ENCODE assay signal across 8 mouse cellular contexts in genomic region chr12:84616977-84617630, GRCm38 (mm10). TPM values are rescaled to one million over a fixed set of nuclear protein-coding genes. Genes with fewer than 3 reads are reported as not detected.
DNase-seq lines count a peak whose midpoint lies in the region; ATAC-seq and TF ChIP-seq lines count a peak whose summit lies in the region.

Gene Abcd4, minus strand, starts transcription at chr12:84617413.

- no peaks in the 10 kb centered on the region for H3K27me3 ChIP-seq in heart, embryonic 12.5 days (replicated peaks)
- no peaks in the 10 kb centered on the region for H3K27me3 ChIP-seq in kidney, postnatal 0 days (ENCODE audit: insufficient read depth, low read length)
- no peaks in the 10 kb centered on the region for H3K27me3 ChIP-seq in liver, embryonic 11.5 days (replicated peaks; ENCODE audit: control insufficient read depth, insufficient read depth, low read length)
- H3K27me3 ChIP-seq in stomach, embryonic 14.5 days (ENCODE audit: control insufficient read depth, insufficient read depth, low read length): no peaks in the 10 kb centered on the region

- ATAC-seq in erythroid progenitor cell, adult 5-6 weeks (replicated peaks; ENCODE audit: low FRiP score, poor library complexity, severe bottlenecking): peak; percentile 99
- peak; percentile 97 for ATAC-seq in heart, embryonic 12.5 days (ENCODE audit: insufficient number of reproducible peaks, low FRiP score)
- ATAC-seq in kidney, postnatal 0 days (replicated peaks; ENCODE audit: low FRiP score, low read depth): peak; percentile 94
- peak; percentile 100 for ATAC-seq in liver, embryonic 11.5 days (replicated peaks; ENCODE audit: low FRiP score)
- peak; percentile 99 for ATAC-seq in stomach, embryonic 14.5 days (ENCODE audit: insufficient number of reproducible peaks, insufficient read depth, low FRiP score, low read depth)

- peaks cover 7% of the 10 kb centered on the region for H3K36me3 ChIP-seq in heart, embryonic 12.5 days
- H3K36me3 ChIP-seq in kidney, postnatal 0 days (ENCODE audit: insufficient read depth, low read length): no peaks in the 10 kb centered on the region
- H3K36me3 ChIP-seq in liver, embryonic 11.5 days (ENCODE audit: control insufficient read depth, insufficient read depth, low read length): no peaks in the 10 kb centered on the region
- H3K36me3 ChIP-seq in stomach, embryonic 14.5 days (ENCODE audit: control insufficient read depth, insufficient read depth, low read length): no peaks in the 10 kb centered on the region; the same call in 1 of the 2 replicates

- under 1% methylated on average over 34 of the region's 34 CpGs for WGBS in heart, embryonic 12.5 days
- under 1% methylated on average over 34 of the region's 34 CpGs for WGBS in kidney, postnatal 0 days
- WGBS in liver, embryonic 11.5 days: under 1% methylated on average over 34 of the region's 34 CpGs
- WGBS in stomach, embryonic 14.5 days: under 1% methylated on average over 34 of the region's 34 CpGs

- H3K4me1 ChIP-seq in heart, embryonic 12.5 days (replicated peaks): peaks cover 7% of the 10 kb centered on the region; the same call in 1 of the 2 replicates
- H3K4me1 ChIP-seq in kidney, postnatal 0 days (replicated peaks; ENCODE audit: insufficient read depth, low read length): peaks cover 6% of the 10 kb centered on the region; the same call in 1 of the 2 replicates
- H3K4me1 ChIP-seq in liver, embryonic 11.5 days (replicated peaks; ENCODE audit: control insufficient read depth, insufficient read depth, low read length): no peaks in the 10 kb centered on the region
- H3K4me1 ChIP-seq in stomach, embryonic 14.5 days (ENCODE audit: control insufficient read depth, insufficient read depth, low read length): peaks cover 4% of the 10 kb centered on the region; the same call in 1 of the 2 replicates

- peak; percentile 93 for DNase-seq in CD4-positive helper T cell, adult 2 months (ENCODE audit: low read depth, low spot score)
- peak; percentile 80 for DNase-seq in brain, embryonic 18.5 days (ENCODE audit: low read depth, low spot score)
- peak; percentile 98 for DNase-seq in kidney, postnatal 0 days (ENCODE audit: low spot score)
- peak; percentile 89 for DNase-seq in liver, embryonic 11.5 days (ENCODE audit: low spot score)
- peak; percentile 90 for DNase-seq in naive thymus-derived CD4-positive, alpha-beta T cell, adult 2 months (ENCODE audit: low read depth)

- H3K27ac ChIP-seq in heart, embryonic 12.5 days (ENCODE audit: poor library complexity, severe bottlenecking): no peak within 1 kb of the TSS
- H3K27ac ChIP-seq in kidney, postnatal 0 days: no peak within 1 kb of the TSS; the same call in 1 of the 2 replicates
- H3K27ac ChIP-seq in liver, embryonic 11.5 days (ENCODE audit: low read depth, low read length): no peak within 1 kb of the TSS
- 0 out of 2 replicates have a peak within 1 kb of the TSS, but pooled peaks have one; percentile 27 for H3K27ac ChIP-seq in stomach, embryonic 14.5 days (ENCODE audit: low read length)

- peak within 1 kb of the TSS; percentile 70 for H3K4me3 ChIP-seq in heart, embryonic 12.5 days
- H3K4me3 ChIP-seq in kidney, postnatal 0 days (replicated peaks; ENCODE audit: low read depth, low read length): peak within 1 kb of the TSS; percentile 58
- peak within 1 kb of the TSS; percentile 63 for H3K4me3 ChIP-seq in liver, embryonic 11.5 days (ENCODE audit: low read depth, low read length)
- H3K4me3 ChIP-seq in stomach, embryonic 14.5 days (ENCODE audit: low read depth, low read length): peak within 1 kb of the TSS; percentile 74

- peak within 1 kb of the TSS; percentile 78 for H3K4me2 ChIP-seq in heart, embryonic 12.5 days
- peak within 1 kb of the TSS; percentile 58 for H3K4me2 ChIP-seq in kidney, postnatal 0 days (ENCODE audit: low read length)
- H3K4me2 ChIP-seq in liver, embryonic 11.5 days: peak within 1 kb of the TSS; percentile 62
- peak within 1 kb of the TSS; percentile 61 for H3K4me2 ChIP-seq in stomach, embryonic 14.5 days (replicated peaks; ENCODE audit: low read depth, low read length)

- TF ChIP-seq CTCF in kidney, postnatal 0 days (IDR thresholded peaks at IDR 0.05; ENCODE audit: low read depth): peak; percentile 59; the same call in 1 of the 2 replicates

- H3K9me3 ChIP-seq in heart, embryonic 12.5 days (replicated peaks): no peaks in the 10 kb centered on the region
- H3K9me3 ChIP-seq in kidney, postnatal 0 days (replicated peaks; ENCODE audit: low read length): no peaks in the 10 kb centered on the region
- H3K9me3 ChIP-seq in liver, embryonic 11.5 days (ENCODE audit: control insufficient read depth, low read length): no peaks in the 10 kb centered on the region
- no peaks in the 10 kb centered on the region for H3K9me3 ChIP-seq in stomach, embryonic 14.5 days (ENCODE audit: control insufficient read depth, low read depth, low read length)

- H3K9ac ChIP-seq in heart, embryonic 12.5 days: peak within 1 kb of the TSS; percentile 83
- H3K9ac ChIP-seq in kidney, postnatal 0 days (ENCODE audit: low read depth, low read length): peak within 1 kb of the TSS; percentile 78
- peak within 1 kb of the TSS; percentile 67 for H3K9ac ChIP-seq in liver, embryonic 11.5 days (ENCODE audit: low read depth, low read length)
- H3K9ac ChIP-seq in stomach, embryonic 14.5 days (replicated peaks; ENCODE audit: low read depth, low read length): peak within 1 kb of the TSS; percentile 69

RNA-seq across cellular contexts. Expression of gene Abcd4, which starts in this region (rescaled TPM):
- total RNA-seq in erythroid progenitor cell, adult 5-6 weeks (2015; ENCODE audit: low replicate concordance): 0.72 TPM in 1 of 2 replicates, not detected in the other
- 0.77 TPM in 1 of 2 replicates, not detected in the other for total RNA-seq in erythroid progenitor cell, adult 5-6 weeks (2017; ENCODE audit: low replicate concordance)
- 10.3 and 10.4 TPM in 2 replicates for polyA plus RNA-seq in heart, embryonic 12.5 days (2016; fragmentation: Nextera tagmentation; extraction: Ambion mirVana)
- polyA plus RNA-seq in kidney, postnatal 0 days (2015; fragmentation: Nextera tagmentation; extraction: Ambion mirVana): 12.1 and 16.9 TPM in 2 replicates
- polyA plus RNA-seq in liver, embryonic 11.5 days (2014; fragmentation: Nextera tagmentation; extraction: Ambion mirVana): 8.2 and 9.5 TPM in 2 replicates
- 13.4 and 15.0 TPM in 2 replicates for polyA plus RNA-seq in stomach, embryonic 14.5 days (2014; fragmentation: Nextera tagmentation; extraction: Ambion mirVana)

Comparison
In these comparisons a context has a peak if more than half of its experiments do, and no peak if none do; other contexts are left out.
1. Peak in ATAC-seq in erythroid progenitor cell, adult 5-6 weeks; RNA of the gene not detected or under 1 TPM.